Mouse (Mus musculus): Measurements from ENCODE around the gene Gm20388. TPM values are rescaled to one million over a fixed set of nuclear protein-coding genes. Genes with fewer than 3 reads are reported as not detected.
A peak's percentile ranks its signal among the peaks of the same experiment; 100 is the strongest.

Gm20388 gene
- polyA plus RNA-seq, 1 experiment from 2014 or later, result not detected

- H3K36me3 ChIP-seq (ENCODE audit: control insufficient read depth, insufficient read depth, low read length), result peaks cover 7% of the 10 kb centered on the region; the same call in 1 of the 2 replicates
- H3K27ac ChIP-seq (replicated peaks in 1 of 2; ENCODE audit: control insufficient read depth in 1 of 2, insufficient read depth in 1 of 2, low read depth in 2 of 2, low read length in 2 of 2), result no peak overlapping the region
- H3K9ac ChIP-seq (ENCODE audit: low read length), result peak overlapping the region; percentile 54
- peak overlapping the region; percentile 90; the same call in 1 of the 2 replicates for H3K4me2 ChIP-seq (ENCODE audit: low read length)
- H3K4me3 ChIP-seq (ENCODE audit: control insufficient read depth in 1 of 2, insufficient read depth in 1 of 2, low read depth in 1 of 2, low read length in 2 of 2), result no peak overlapping the region
- ATAC-seq (ENCODE audit: insufficient number of reproducible peaks, insufficient read depth, low FRiP score, low read depth), result no peak
- H3K27me3 ChIP-seq (ENCODE audit: control insufficient read depth, insufficient read depth, low read length), result no peaks in the 10 kb centered on the region
- H3K9me3 ChIP-seq (ENCODE audit: control insufficient read depth, low read length), result no peaks in the 10 kb centered on the region
- 31% methylated on average over 10 of the region's 10 CpGs for WGBS
- H3K4me1 ChIP-seq (ENCODE audit: control insufficient read depth in 2 of 2, insufficient read depth in 2 of 2, low read length in 2 of 2), result peaks cover 66 to 81% of the 10 kb centered on the region in 2 experiments
Measured at GRCm38 (mm10) chr8:122286899-122287298, 2376.3 kb downstream of the Gm20388 start.

DNA sequence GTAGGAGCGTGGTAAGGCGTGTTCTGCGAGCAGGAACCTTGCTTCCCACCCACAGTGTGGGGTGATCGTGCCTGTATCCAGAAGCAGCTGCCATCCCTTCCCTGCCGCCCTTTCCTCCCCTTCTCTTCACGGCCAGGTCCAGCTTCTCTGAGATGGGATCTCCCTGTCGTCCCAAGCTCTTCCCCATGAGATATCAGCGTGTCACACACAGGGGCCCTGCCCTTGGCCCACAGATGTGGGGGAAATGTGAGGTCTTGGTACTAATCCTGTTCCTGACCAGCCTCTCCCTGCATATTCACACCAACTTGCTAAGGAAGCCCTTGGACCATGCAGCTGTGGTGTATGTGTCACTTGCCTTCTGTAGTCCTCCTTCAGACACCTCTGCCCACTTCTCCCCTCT, 2377.1 kb downstream of the Gm20388 start:
- Histone ChIP-seq H3K27me3 (ENCODE audit: control insufficient read depth, insufficient read depth, low read length) (no peaks in the 10 kb centered on the region), H3K27ac (replicated peaks in 1 of 2; ENCODE audit: control insufficient read depth in 1 of 2, insufficient read depth in 1 of 2, low read depth in 2 of 2, low read length in 2 of 2) (peak overlapping the region in 1 of 2 experiments; percentile 29; a peak in 1 of 4 replicates), H3K4me1 (ENCODE audit: control insufficient read depth in 2 of 2, insufficient read depth in 2 of 2, low read length in 2 of 2) (peaks cover 73 to 87% of the 10 kb centered on the region in 2 experiments), H3K9ac (ENCODE audit: low read length) (no peak overlapping the region; the same call in 1 of the 2 replicates), H3K9me3 (ENCODE audit: control insufficient read depth, low read length) (no peaks in the 10 kb centered on the region), H3K4me3 (ENCODE audit: control insufficient read depth in 1 of 2, insufficient read depth in 1 of 2, low read depth in 1 of 2, low read length in 2 of 2) (no peak overlapping the region), H3K4me2 (ENCODE audit: low read length) (no peak overlapping the region), H3K36me3 (ENCODE audit: control insufficient read depth, insufficient read depth, low read length) (peaks cover 11% of the 10 kb centered on the region)
- 72% methylated on average over 8 of the region's 8 CpGs for WGBS
- ATAC-seq (ENCODE audit: insufficient number of reproducible peaks, insufficient read depth, low FRiP score, low read depth), result no peak

DNA sequence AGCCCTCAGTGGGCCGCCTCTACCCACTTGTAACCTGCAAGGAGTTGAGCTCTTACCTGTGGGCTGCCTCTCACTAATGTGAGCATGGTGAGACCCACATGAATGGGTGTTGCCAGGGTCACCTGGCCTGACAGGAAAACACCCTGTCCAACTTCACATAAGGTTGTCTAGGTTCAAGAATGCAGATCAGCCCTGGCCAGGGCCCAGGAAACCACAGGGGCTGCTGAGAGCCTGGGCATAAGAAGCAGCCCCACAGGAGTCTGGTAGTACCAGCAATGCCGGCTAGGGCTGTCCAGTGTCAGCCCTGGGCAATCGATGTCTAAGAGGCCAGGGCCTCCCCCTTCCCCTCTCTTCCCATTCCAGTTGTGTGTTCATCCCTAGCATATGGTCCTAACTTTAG, 2377.7 kb downstream of the Gm20388 start:
- WGBS, result 66% methylated on average over 3 of the region's 3 CpGs
- no peak overlapping the region for H3K4me3 ChIP-seq (ENCODE audit: control insufficient read depth in 1 of 2, insufficient read depth in 1 of 2, low read depth in 1 of 2, low read length in 2 of 2)
- no peak overlapping the region for H3K4me2 ChIP-seq (ENCODE audit: low read length)
- no peak for ATAC-seq (ENCODE audit: insufficient number of reproducible peaks, insufficient read depth, low FRiP score, low read depth)
- peaks cover 12% of the 10 kb centered on the region for H3K36me3 ChIP-seq (ENCODE audit: control insufficient read depth, insufficient read depth, low read length)
- H3K9ac ChIP-seq (ENCODE audit: low read length), result no peak overlapping the region; the same call in 1 of the 2 replicates
- H3K4me1 ChIP-seq (ENCODE audit: control insufficient read depth in 2 of 2, insufficient read depth in 2 of 2, low read length in 2 of 2), result peaks cover 78 to 87% of the 10 kb centered on the region in 2 experiments
- peak overlapping the region in 1 of 2 experiments; percentile 29; a peak in 1 of 4 replicates for H3K27ac ChIP-seq (replicated peaks in 1 of 2; ENCODE audit: control insufficient read depth in 1 of 2, insufficient read depth in 1 of 2, low read depth in 2 of 2, low read length in 2 of 2)
- H3K9me3 ChIP-seq (ENCODE audit: control insufficient read depth, low read length), result no peaks in the 10 kb centered on the region
- H3K27me3 ChIP-seq (ENCODE audit: control insufficient read depth, insufficient read depth, low read length), result no peaks in the 10 kb centered on the region

- peaks cover 12% of the 10 kb centered on the region for H3K36me3 ChIP-seq (ENCODE audit: control insufficient read depth, insufficient read depth, low read length)
- peak overlapping the region; percentile 47 for H3K9ac ChIP-seq (ENCODE audit: low read length)
- WGBS, result 17% methylated on average over 12 of the region's 12 CpGs
- peaks cover 85 to 94% of the 10 kb centered on the region in 2 experiments for H3K4me1 ChIP-seq (ENCODE audit: control insufficient read depth in 2 of 2, insufficient read depth in 2 of 2, low read length in 2 of 2)
- H3K9me3 ChIP-seq (ENCODE audit: control insufficient read depth, low read length), result no peaks in the 10 kb centered on the region
- H3K4me2 ChIP-seq (ENCODE audit: low read length), result peak overlapping the region; percentile 27
- no peak for ATAC-seq (ENCODE audit: insufficient number of reproducible peaks, insufficient read depth, low FRiP score, low read depth)
- peak overlapping the region in 1 of 2 experiments; percentile 66; a peak in 2 of 4 replicates for H3K27ac ChIP-seq (replicated peaks in 1 of 2; ENCODE audit: control insufficient read depth in 1 of 2, insufficient read depth in 1 of 2, low read depth in 2 of 2, low read length in 2 of 2)
- no peaks in the 10 kb centered on the region for H3K27me3 ChIP-seq (ENCODE audit: control insufficient read depth, insufficient read depth, low read length)
- no peak overlapping the region for H3K4me3 ChIP-seq (ENCODE audit: control insufficient read depth in 1 of 2, insufficient read depth in 1 of 2, low read depth in 1 of 2, low read length in 2 of 2)
Measured at GRCm38 (mm10) chr8:122291075-122291474, 2380.4 kb downstream of the Gm20388 start.

DNA sequence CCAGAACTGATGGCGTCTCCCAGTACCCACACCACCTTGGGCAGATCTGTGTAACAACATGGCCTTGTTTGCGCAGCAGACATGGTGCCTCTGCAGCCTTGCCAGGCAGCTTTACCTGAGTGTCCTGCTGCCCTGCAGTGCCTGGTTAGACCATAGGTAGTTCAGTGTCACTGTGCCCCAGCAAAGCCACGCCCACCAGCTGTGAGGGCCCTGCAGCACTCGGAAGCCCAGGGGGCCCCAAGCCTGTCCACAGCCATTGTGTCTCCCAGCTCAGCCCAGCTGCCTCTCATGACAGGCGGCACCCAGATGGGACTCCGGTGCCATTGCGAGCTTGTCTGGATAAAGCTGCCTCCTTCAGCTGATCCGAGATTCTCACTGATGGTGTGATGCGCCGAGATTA, 2380.9 kb downstream of the Gm20388 start:
- Histone ChIP-seq H3K36me3 (ENCODE audit: control insufficient read depth, insufficient read depth, low read length) (peaks cover 12% of the 10 kb centered on the region), H3K27ac (replicated peaks in 1 of 2; ENCODE audit: control insufficient read depth in 1 of 2, insufficient read depth in 1 of 2, low read depth in 2 of 2, low read length in 2 of 2) (peak overlapping the region in 1 of 2 experiments; percentile 66; a peak in 2 of 4 replicates), H3K4me2 (ENCODE audit: low read length) (peak overlapping the region; percentile 27), H3K4me3 (ENCODE audit: control insufficient read depth in 1 of 2, insufficient read depth in 1 of 2, low read depth in 1 of 2, low read length in 2 of 2) (no peak overlapping the region), H3K27me3 (ENCODE audit: control insufficient read depth, insufficient read depth, low read length) (no peaks in the 10 kb centered on the region), H3K9ac (ENCODE audit: low read length) (peak overlapping the region; percentile 47), H3K4me1 (ENCODE audit: control insufficient read depth in 2 of 2, insufficient read depth in 2 of 2, low read length in 2 of 2) (peaks cover 89 to 94% of the 10 kb centered on the region in 2 experiments), H3K9me3 (ENCODE audit: control insufficient read depth, low read length) (no peaks in the 10 kb centered on the region)
- WGBS, result 49% methylated on average over 10 of the region's 10 CpGs
- no peak for ATAC-seq (ENCODE audit: insufficient number of reproducible peaks, insufficient read depth, low FRiP score, low read depth)

- Histone ChIP-seq H3K9me3 (ENCODE audit: control insufficient read depth, low read length) (no peaks in the 10 kb centered on the region), H3K4me2 (ENCODE audit: low read length) (no peak overlapping the region), H3K9ac (ENCODE audit: low read length) (0 out of 2 replicates have a peak overlapping the region, but pooled peaks have one; percentile 0), H3K4me3 (ENCODE audit: control insufficient read depth in 1 of 2, insufficient read depth in 1 of 2, low read depth in 1 of 2, low read length in 2 of 2) (no peak overlapping the region), H3K27me3 (ENCODE audit: control insufficient read depth, insufficient read depth, low read length) (no peaks in the 10 kb centered on the region), H3K36me3 (ENCODE audit: control insufficient read depth, insufficient read depth, low read length) (peaks cover 6% of the 10 kb centered on the region; the same call in 1 of the 2 replicates), H3K27ac (replicated peaks in 1 of 2; ENCODE audit: control insufficient read depth in 1 of 2, insufficient read depth in 1 of 2, low read depth in 2 of 2, low read length in 2 of 2) (peak overlapping the region; percentile 35 to 92), H3K4me1 (ENCODE audit: control insufficient read depth in 2 of 2, insufficient read depth in 2 of 2, low read length in 2 of 2) (peaks cover 91 to 94% of the 10 kb centered on the region in 2 experiments)
- 38% methylated on average over 10 of the region's 10 CpGs for WGBS
- no peak for ATAC-seq (ENCODE audit: insufficient number of reproducible peaks, insufficient read depth, low FRiP score, low read depth)
Measured at GRCm38 (mm10) chr8:122293484-122293883, 2382.8 kb downstream of the Gm20388 start.

DNA sequence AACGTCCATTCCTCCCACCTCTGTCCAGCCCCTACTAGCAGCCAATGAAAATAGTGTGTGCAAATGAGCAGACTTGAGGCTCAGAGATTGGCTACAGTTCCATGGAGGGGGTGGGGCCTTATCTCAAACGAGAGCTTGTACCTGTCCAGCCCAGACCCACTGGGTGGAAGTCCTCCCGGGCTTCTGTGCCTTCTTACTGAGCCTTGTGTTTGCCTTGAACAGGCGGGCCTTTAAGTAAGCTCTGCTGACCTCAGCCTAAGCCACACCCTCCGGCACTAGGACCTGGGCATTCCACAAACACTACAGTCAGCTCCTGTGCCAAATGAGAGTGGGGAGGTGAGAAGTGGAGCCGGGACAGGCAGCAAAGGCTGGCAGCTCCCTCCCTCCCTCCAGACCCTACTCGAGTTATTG, 2383.6 kb downstream of the Gm20388 start:
- peak overlapping the region; percentile 30 for H3K4me2 ChIP-seq (ENCODE audit: low read length)
- peaks cover 91 to 94% of the 10 kb centered on the region in 2 experiments for H3K4me1 ChIP-seq (ENCODE audit: control insufficient read depth in 2 of 2, insufficient read depth in 2 of 2, low read length in 2 of 2)
- 2% methylated on average over 7 of the region's 7 CpGs for WGBS
- H3K36me3 ChIP-seq (ENCODE audit: control insufficient read depth, insufficient read depth, low read length), result peaks cover 6% of the 10 kb centered on the region; the same call in 1 of the 2 replicates
- ATAC-seq (ENCODE audit: insufficient number of reproducible peaks, insufficient read depth, low FRiP score, low read depth), result peak; percentile 66
- H3K27ac ChIP-seq (replicated peaks in 1 of 2; ENCODE audit: control insufficient read depth in 1 of 2, insufficient read depth in 1 of 2, low read depth in 2 of 2, low read length in 2 of 2), result peak overlapping the region; percentile 35 to 92
- no peaks in the 10 kb centered on the region for H3K27me3 ChIP-seq (ENCODE audit: control insufficient read depth, insufficient read depth, low read length)
- H3K9me3 ChIP-seq (ENCODE audit: control insufficient read depth, low read length), result no peaks in the 10 kb centered on the region
- H3K4me3 ChIP-seq (ENCODE audit: control insufficient read depth in 1 of 2, insufficient read depth in 1 of 2, low read depth in 1 of 2, low read length in 2 of 2), result no peak overlapping the region
- H3K9ac ChIP-seq (ENCODE audit: low read length), result no peak overlapping the region

All from heart, embryonic 14.5 days (tissue).